Mouse (Mus musculus) spleen, postnatal 4 days (tissue): Measurements from ENCODE around the gene Gm17581.
A peak's percentile ranks its signal among the peaks of the same experiment; 100 is the strongest.

Source experiments
- DNase-seq, 2 experiments: peaks; one replicate each; pipeline ENCODE4 v3.0.0; 2022; ENCODE audit warnings: low spot score in 2 of 2

The Gm17581 gene

GRCm38 (mm10) chr2:155691723-155692493 is 43.8 kb downstream of the Gm17581 start, which contains the start of gene Trpc4ap:
Gene Trpc4ap, minus strand, starts transcription at chr2:155692384.
- peak; percentile 97 to 100 for DNase-seq

- no peak for DNase-seq
These were observed 44.3 kb downstream of the Gm17581 start for GRCm38 (mm10) chr2:155691336-155691722.

- DNase-seq, result no peak
These were observed 46.5 kb downstream of the Gm17581 start for GRCm38 (mm10) chr2:155689211-155689610.

- no peak for DNase-seq
These were observed 47.9 kb downstream of the Gm17581 start for GRCm38 (mm10) chr2:155687746-155688145.

- DNase-seq, result no peak
These were observed 49.1 kb downstream of the Gm17581 start for GRCm38 (mm10) chr2:155686572-155686971.
